Mouse (Mus musculus) ES-E14 (cell line): Measurements from ENCODE around the gene Crybb1.

Source experiments
- CHD2 ChIP-seq: IDR thresholded peaks from 2 replicates; pipeline ENCODE4 v1.6.1; 2014; ENCODE audit warnings: mild to moderate bottlenecking, low read depth, low read length, inconsistent platforms
- HCFC1 ChIP-seq: IDR thresholded peaks from 2 replicates; pipeline ENCODE4 v1.6.1; 2012; ENCODE audit warnings: low read length, inconsistent platforms, borderline replicate concordance; ENCODE audit not compliant: insufficient read depth
- MAFK ChIP-seq: IDR thresholded peaks from 2 replicates; pipeline ENCODE4 v1.6.1; 2014; ENCODE audit warnings: mild to moderate bottlenecking, low read depth, low read length, inconsistent platforms; ENCODE audit not compliant: insufficient read depth
- ZC3H11A ChIP-seq: IDR thresholded peaks from 2 replicates; pipeline ENCODE4 v1.6.1; 2012; ENCODE audit warnings: low read depth, mild to moderate bottlenecking, inconsistent platforms, low read length, borderline replicate concordance
- ZNF384 ChIP-seq: IDR thresholded peaks from 2 replicates; pipeline ENCODE4 v1.6.1; 2012; ENCODE audit warnings: low read depth, low read length, inconsistent platforms

- TF ChIP-seq HCFC1 (no peak), CHD2 (no peak), ZNF384 (no peak), ZC3H11A (no peak), MAFK (no peak)
Observed at GRCm38 (mm10) chr5:112295162-112295561, 39.5 kb downstream of the Crybb1 start.
